Mouse (Mus musculus) testis, adult 10 weeks (tissue): Measurements from ENCODE around the gene Tbata. TPM values are rescaled to one million over a fixed set of nuclear protein-coding genes. Genes with fewer than 3 reads are reported as not detected.

Experiments
- polyA plus RNA-seq: library from polyadenylated mRNA; stranded (reverse); fragments of 350-450 nt; fragmentation: Illumina TruSeq; extraction: RNeasy Lipid Tissue Mini Kit (QIAGEN cat#74804); gene quantifications from one replicate; pipeline ENCODE4 v1.2.3, GENCODE M21; 2014; ENCODE audit warnings: low read depth, low replicate concordance

Tbata gene
- 88.5 TPM for polyA plus RNA-seq

DNA sequence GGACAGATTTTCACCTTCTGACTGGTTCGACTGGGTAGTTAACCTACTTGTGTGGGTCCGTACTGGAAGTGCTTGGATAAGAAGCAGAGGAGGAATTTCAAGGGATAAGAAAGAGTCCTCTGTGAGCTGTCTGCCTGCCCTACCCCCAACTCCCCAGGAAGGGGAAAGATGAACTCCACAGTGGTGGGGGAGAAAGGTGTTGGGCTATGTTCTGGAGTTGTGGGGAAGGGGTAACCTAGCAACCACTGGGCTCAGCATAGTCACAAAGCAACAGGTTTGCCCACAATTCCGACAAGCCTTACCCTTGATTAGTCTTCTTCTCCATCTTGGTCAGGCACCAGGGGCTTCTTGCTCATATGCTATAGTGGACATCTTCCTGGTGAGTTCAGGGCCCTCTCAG is at the start of gene Tbata:
Gene Tbata (plus strand): TSS at position 301 of the 400 bp plus-strand sequence.

DNA sequence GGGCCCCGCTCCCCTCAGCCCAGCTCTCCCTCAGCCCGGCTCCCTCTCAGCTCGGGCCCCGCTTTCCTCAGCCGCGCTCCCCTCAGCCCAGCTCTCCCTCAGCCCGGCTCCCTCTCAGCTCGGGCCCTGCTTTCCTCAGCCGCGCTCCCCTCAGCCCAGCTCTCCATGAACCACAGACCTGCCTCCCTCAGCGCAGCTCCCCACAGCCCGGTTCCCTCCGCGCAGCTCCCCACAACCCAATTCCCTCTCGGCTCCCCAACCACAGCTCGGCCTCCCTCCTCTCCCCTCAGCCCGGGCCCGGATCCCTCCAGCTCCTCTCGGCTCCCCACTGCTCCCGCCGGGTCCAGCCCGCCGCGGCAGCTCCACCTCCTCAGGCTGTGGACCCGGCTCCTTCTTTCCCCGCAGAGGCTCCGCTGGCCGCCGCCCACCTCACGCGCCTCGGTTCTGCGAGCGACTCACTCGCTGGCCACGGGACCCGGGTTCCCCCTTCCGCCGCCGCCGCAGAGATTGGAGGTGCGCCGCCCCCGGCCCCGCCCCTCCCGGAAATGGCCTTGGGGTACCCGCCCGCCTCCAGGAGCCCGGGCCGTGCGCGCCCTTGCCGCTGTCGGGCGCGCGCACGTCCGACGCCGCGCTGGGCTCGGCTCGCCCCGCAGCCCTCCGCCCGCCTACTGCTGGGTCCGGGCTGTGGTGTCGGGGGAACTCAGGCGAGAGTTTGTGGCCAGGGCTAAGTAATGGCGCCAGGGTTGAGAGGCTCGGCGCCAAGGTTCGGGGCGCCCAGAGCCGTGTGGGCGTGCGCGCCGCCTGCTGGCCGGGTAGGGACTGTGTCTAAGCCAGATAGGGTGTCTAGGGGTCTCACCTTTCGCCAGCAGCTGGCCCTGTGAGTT is 24.4 kb upstream of the Tbata start, which contains the start of gene Sgpl1:
Gene Sgpl1 (minus strand): TSS at position 547 of the 884 bp plus-strand sequence.

Other genes with a start within 250 kb of the Tbata start
- gene Pcbd1, start 82.6 kb upstream of the Tbata start, polyA plus RNA-seq: 0.90 TPM
- gene Sgpl1, start 24.3 kb upstream of the Tbata start, polyA plus RNA-seq: 22.8 TPM
- gene Adamts14, start 101.5 kb downstream of the Tbata start, polyA plus RNA-seq: not detected
- not detected for gene Prf1, start 125.9 kb downstream of the Tbata start, polyA plus RNA-seq
- 0.99 TPM for gene Pald1, start 211.6 kb downstream of the Tbata start, polyA plus RNA-seq
- not detected for gene Nodal, start 246.0 kb downstream of the Tbata start, polyA plus RNA-seq